Mouse (Mus musculus) hindbrain, embryonic 12.5 days (tissue): ENCODE results near the gene Lrrc3b. TPM values are rescaled to one million over a fixed set of nuclear protein-coding genes. Genes with fewer than 3 reads are reported as not detected.

Experiments used
- ATAC-seq: fragments of 200-750 bp; cut with Nextera tagmentation; 2 replicates; pipeline ENCODE4 v1.8.0; 2017; ENCODE audit warnings: moderate TSS enrichment; ENCODE audit not compliant: low FRiP score
- H3K27ac ChIP-seq: fragments of 300-500 bp; sonication (generic); 2 replicates; pipeline ENCODE4 v1.5.1; 2016; ENCODE audit warnings: mild to moderate bottlenecking
- H3K27me3 ChIP-seq: fragments of 300-500 bp; sonication (generic); 2 replicates; pipeline ENCODE4 v1.6.1; 2016; ENCODE audit warnings: mild to moderate bottlenecking
- H3K36me3 ChIP-seq: fragments of 300-500 bp; sonication (generic); 2 replicates; pipeline ENCODE4 v1.6.1; 2016; ENCODE audit warnings: mild to moderate bottlenecking
- H3K4me1 ChIP-seq: fragments of 300-500 bp; sonication (generic); 2 replicates; pipeline ENCODE4 v1.6.1; 2016
- H3K4me2 ChIP-seq: fragments of 300-500 bp; sonication (generic); replicated peaks from 2 replicates; pipeline ENCODE4 v1.6.1; 2016; ENCODE audit warnings: mild to moderate bottlenecking
- H3K4me3 ChIP-seq: fragments of 300-500 bp; sonication (generic); 2 replicates; pipeline ENCODE4 v1.5.1; 2016; ENCODE audit warnings: mild to moderate bottlenecking
- H3K9ac ChIP-seq: fragments of 300-500 bp; sonication (generic); 2 replicates; pipeline ENCODE4 v1.6.1; 2016; ENCODE audit warnings: mild to moderate bottlenecking, moderate library complexity
- H3K9me3 ChIP-seq: fragments of 300-500 bp; sonication (generic); replicated peaks from 2 replicates; pipeline ENCODE4 v1.6.1; 2016; ENCODE audit warnings: mild to moderate bottlenecking
- WGBS: fragments of 180-500 bp; shearing (Covaris S2); methylation state at CpG from one replicate; pipeline ENCODE4 v1.1.7; 2016; 5-methylcytosine and 5-hydroxymethylcytosine counted together
- polyA plus RNA-seq: library from polyadenylated mRNA; unstranded; fragments of >200 nt; fragmentation: Nextera tagmentation; extraction: Ambion mirVana; gene quantifications from 2 replicates; pipeline ENCODE4 v1.2.1, GENCODE M21; 2016

The Lrrc3b gene
- polyA plus RNA-seq, 1 experiment from 2014 or later: 1.4 TPM

DNA sequence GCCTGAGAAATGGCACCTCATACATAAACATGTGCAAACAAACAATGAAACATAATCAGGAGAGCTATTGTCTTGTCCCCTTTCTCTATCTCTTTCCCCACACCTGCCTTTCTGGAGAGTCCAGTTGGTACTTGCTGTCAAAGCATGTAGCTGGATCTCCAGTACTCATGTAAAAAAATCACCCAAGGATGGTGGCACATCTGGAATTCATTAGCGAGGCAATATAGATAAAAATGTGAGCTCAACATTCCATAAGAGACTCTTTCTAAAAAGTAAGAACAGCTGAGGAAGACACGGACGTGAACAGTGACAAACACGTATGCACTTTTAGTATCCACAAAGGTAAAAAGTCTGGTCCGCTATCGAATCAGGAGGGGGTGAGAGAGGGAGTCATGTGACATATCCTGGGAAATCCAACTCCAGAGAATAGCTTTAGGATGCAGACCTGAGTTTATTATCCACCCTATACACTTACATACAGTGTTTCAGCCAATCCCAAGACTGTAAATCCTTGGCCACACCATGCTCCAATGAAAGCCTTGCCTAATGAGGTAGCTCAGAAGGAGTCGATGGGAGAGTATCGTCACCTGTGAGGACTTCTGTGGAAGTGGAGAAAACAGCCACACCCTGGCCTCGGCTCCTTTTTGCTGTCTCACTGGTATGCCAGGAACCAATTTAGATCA, 116.2 kb downstream of the Lrrc3b start:
- H3K9ac ChIP-seq: no peak overlapping the region
- H3K4me3 ChIP-seq: no peak overlapping the region
- no peak overlapping the region for H3K27ac ChIP-seq
- no peaks in the 10 kb centered on the region for H3K36me3 ChIP-seq
- 89% methylated on average over 9 of the region's 9 CpGs for WGBS
- H3K27me3 ChIP-seq: no peaks in the 10 kb centered on the region
- no peak for ATAC-seq
- no peaks in the 10 kb centered on the region for H3K4me1 ChIP-seq
- no peaks in the 10 kb centered on the region for H3K9me3 ChIP-seq
- H3K4me2 ChIP-seq: no peak overlapping the region

DNA sequence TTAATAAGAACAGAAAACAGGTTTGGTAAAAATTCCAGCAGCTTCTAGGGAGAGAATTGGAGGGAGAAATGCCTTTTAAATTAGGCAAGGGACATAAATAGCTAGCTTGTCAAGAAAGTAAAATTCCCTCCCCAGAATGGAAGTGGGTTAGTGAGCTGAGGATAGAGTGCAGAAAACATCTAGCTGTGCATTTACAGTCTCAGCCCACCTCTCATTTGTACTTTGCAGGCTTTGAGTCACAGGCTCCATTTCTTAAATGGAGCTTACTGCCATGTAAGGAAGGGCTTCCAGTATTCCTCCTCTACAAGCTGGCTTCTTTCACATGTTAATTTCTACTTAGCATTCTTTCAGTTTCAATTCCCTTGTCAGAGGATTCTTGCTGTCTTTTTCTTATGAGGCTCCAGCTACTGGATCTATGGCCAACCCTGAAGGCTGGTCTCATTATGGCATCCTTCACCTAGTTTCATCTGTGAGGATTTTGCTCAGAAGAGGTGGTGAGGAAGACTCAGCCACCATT, 119.3 kb downstream of the Lrrc3b start:
- H3K27ac ChIP-seq: no peak overlapping the region
- no peaks in the 10 kb centered on the region for H3K27me3 ChIP-seq
- H3K4me2 ChIP-seq: no peak overlapping the region
- H3K4me3 ChIP-seq: no peak overlapping the region
- ATAC-seq: no peak
- no peaks in the 10 kb centered on the region for H3K9me3 ChIP-seq
- H3K9ac ChIP-seq: no peak overlapping the region
- H3K36me3 ChIP-seq: no peaks in the 10 kb centered on the region
- H3K4me1 ChIP-seq: no peaks in the 10 kb centered on the region

DNA sequence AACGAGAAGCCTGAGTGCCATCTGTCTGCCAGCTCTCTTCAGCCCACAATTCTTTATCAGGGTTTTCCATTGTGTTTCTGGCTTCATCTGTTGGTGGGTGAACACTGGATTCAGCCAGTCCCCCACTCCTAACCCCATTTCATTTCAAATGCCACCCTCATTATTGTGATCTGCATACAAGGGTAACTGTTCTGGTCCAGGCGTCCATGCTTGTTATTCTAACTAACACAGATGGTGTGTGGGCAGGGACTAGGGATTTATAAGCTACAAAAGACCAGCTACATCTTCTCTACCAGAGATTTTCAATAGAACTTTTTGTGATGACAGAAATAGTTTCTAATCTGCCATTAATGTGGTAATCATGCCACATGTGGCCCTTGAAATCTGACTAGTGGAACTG, 130.2 kb downstream of the Lrrc3b start:
- 83% methylated on average over 2 of the region's 2 CpGs for WGBS
- H3K4me3 ChIP-seq: no peak overlapping the region
- no peaks in the 10 kb centered on the region for H3K36me3 ChIP-seq
- no peaks in the 10 kb centered on the region for H3K9me3 ChIP-seq
- no peaks in the 10 kb centered on the region for H3K27me3 ChIP-seq
- H3K27ac ChIP-seq: no peak overlapping the region
- no peaks in the 10 kb centered on the region for H3K4me1 ChIP-seq
- no peak overlapping the region for H3K4me2 ChIP-seq
- no peak for ATAC-seq
- no peak overlapping the region for H3K9ac ChIP-seq
